Comparison of ENCODE assay signal across 17 mouse cellular contexts in the genomic region with DNA sequence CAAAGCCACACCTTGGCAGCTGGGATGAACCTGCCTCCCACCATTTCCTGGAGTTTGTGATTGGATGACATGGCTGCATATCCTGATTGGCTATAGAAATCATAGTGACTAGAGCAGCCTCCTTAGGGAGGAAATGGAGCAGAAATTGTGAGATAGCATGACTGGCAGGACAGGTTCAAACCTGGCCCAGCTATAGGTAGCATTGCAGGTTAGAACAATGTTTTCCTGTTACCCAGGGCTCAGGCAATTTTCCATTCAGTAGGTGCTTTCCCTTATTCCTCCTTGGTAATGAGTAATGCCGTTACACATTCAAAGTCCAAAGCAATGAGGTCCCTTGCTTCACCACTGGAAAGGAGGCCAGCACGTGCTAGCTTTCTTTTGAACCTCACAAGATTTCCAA.
"Had no signal": no experiment of that assay in that cellular context is flagged by ENCODE, and none has a peak within 500 bp of the region (broad histone marks: within the 10 kb centered on the region; RNA-seq: fewer than 3 reads in every experiment).

No protein-coding gene starts in this region.

- H3K27me3 ChIP-seq: liver, embryonic 13.5 days; midbrain, embryonic 12.5 days; midbrain, embryonic 15.5 days; neural tube, embryonic 12.5 days; stomach, embryonic 15.5 days had no signal

- H3K4me3 ChIP-seq: liver, embryonic 13.5 days; midbrain, embryonic 12.5 days; midbrain, embryonic 15.5 days; neural tube, embryonic 12.5 days; stomach, embryonic 15.5 days had no signal

- H3K4me2 ChIP-seq: liver, embryonic 13.5 days; midbrain, embryonic 12.5 days; midbrain, embryonic 15.5 days; neural tube, embryonic 12.5 days; stomach, embryonic 15.5 days had no signal

- H3K9ac ChIP-seq: liver, embryonic 13.5 days; midbrain, embryonic 12.5 days; midbrain, embryonic 15.5 days; neural tube, embryonic 12.5 days; stomach, embryonic 15.5 days had no signal

- H3K9me3 ChIP-seq: stomach, embryonic 15.5 days had no signal

- DNase-seq: kidney, adult 18-20 months; kidney, postnatal 4 days; layer of hippocampus, adult 9-11 months; liver, embryonic 13.5 days; lung, adult 2 months; retina, postnatal 1 day; right cerebral cortex, postnatal 25 days; spleen, adult 18-20 months; thymus, adult 2 months; thymus, postnatal 14 days; thymus, postnatal 4 days had no signal

- H3K27ac ChIP-seq: liver, embryonic 13.5 days; macrophage; midbrain, embryonic 12.5 days; midbrain, embryonic 15.5 days; neural tube, embryonic 12.5 days; stomach, embryonic 15.5 days had no signal

- H3K4me1 ChIP-seq: liver, embryonic 13.5 days; midbrain, embryonic 12.5 days; midbrain, embryonic 15.5 days; neural tube, embryonic 12.5 days; stomach, embryonic 15.5 days had no signal

- ATAC-seq: inflammation-experienced regulatory T-cells, adult 6 months; midbrain, embryonic 15.5 days had no signal
